Mouse (Mus musculus) telencephalon, adult 2 months (tissue): ENCODE results near the gene Prelid1.

Source experiments
- DNase-seq: peaks from one replicate; pipeline ENCODE4 v3.0.0-alpha.2; 2011; ENCODE audit warnings: low read depth, low spot score

Gene Prelid1

GRCm38 (mm10) chr13:55332331-55332730 is 12.0 kb downstream of the Prelid1 start:
- DNase-seq, result no peak

GRCm38 (mm10) chr13:55335701-55336100 is 15.4 kb downstream of the Prelid1 start:
- DNase-seq, result no peak

GRCm38 (mm10) chr13:55337341-55337975 is 17.2 kb downstream of the Prelid1 start:
- DNase-seq, result no peak

- DNase-seq, result no peak
Measured at GRCm38 (mm10) chr13:55338131-55339054, 18.1 kb downstream of the Prelid1 start.

GRCm38 (mm10) chr13:55339259-55339658 is 19.0 kb downstream of the Prelid1 start:
- DNase-seq, result no peak

GRCm38 (mm10) chr13:55342469-55342868 is 22.2 kb downstream of the Prelid1 start:
- no peak for DNase-seq

GRCm38 (mm10) chr13:55344286-55344685 is 24.0 kb downstream of the Prelid1 start:
- peak; percentile 79 for DNase-seq

- no peak for DNase-seq
Measured at GRCm38 (mm10) chr13:55346745-55347144, 26.4 kb downstream of the Prelid1 start.

GRCm38 (mm10) chr13:55361145-55361544 is 40.8 kb downstream of the Prelid1 start:
- DNase-seq, result no peak

- no peak for DNase-seq
Measured at GRCm38 (mm10) chr13:55361974-55362452, 41.7 kb downstream of the Prelid1 start.

- DNase-seq, result peak; percentile 99
Measured at GRCm38 (mm10) chr13:55362453-55363060, 42.3 kb downstream of the Prelid1 start, which contains the start of gene Lman2. TSS of gene Lman2 (minus strand) at chr13:55362783.

- DNase-seq, result no peak
Measured at GRCm38 (mm10) chr13:55368401-55368800, 48.1 kb downstream of the Prelid1 start.

- peak; percentile 69 for DNase-seq
Measured at GRCm38 (mm10) chr13:55369531-55370114, 49.3 kb downstream of the Prelid1 start, which contains the start of gene Rgs14. TSS of gene Rgs14 (plus strand) at chr13:55369732.

GRCm38 (mm10) chr13:55370234-55370633 is 49.9 kb downstream of the Prelid1 start:
- DNase-seq, result no peak

GRCm38 (mm10) chr13:55371007-55371681 is 50.8 kb downstream of the Prelid1 start:
- DNase-seq, result peak; percentile 84

- DNase-seq, result no peak
Measured at GRCm38 (mm10) chr13:55371740-55372139, 51.4 kb downstream of the Prelid1 start.

GRCm38 (mm10) chr13:55374206-55374924 is 54.1 kb downstream of the Prelid1 start:
- DNase-seq, result no peak
